In genomic region chr3:94913801-94914200, GRCm38 (mm10) we compare ENCODE assay signal across 19 mouse cellular contexts. TPM values are rescaled to one million over a fixed set of nuclear protein-coding genes. Genes with fewer than 3 reads are reported as not detected.
DNase-seq lines count a peak whose midpoint lies in the region; ATAC-seq lines count a peak whose summit lies in the region.
"Had no signal": no experiment of that assay in that cellular context is flagged by ENCODE, and none has a peak within 500 bp of the region (broad histone marks: within the 10 kb centered on the region; RNA-seq: fewer than 3 reads in every experiment).

No protein-coding gene starts in this region.

- no peak overlapping the region for H3K27ac ChIP-seq in kidney, embryonic 15.5 days
- H3K27ac ChIP-seq in stomach, embryonic 15.5 days = peak overlapping the region; percentile 42; the same call in 1 of the 2 replicates
- no peak overlapping the region for H3K27ac ChIP-seq in forebrain, embryonic 14.5 days (ENCODE audit: low read depth, low read length)
- no peak overlapping the region for H3K27ac ChIP-seq in midbrain, embryonic 14.5 days (replicated peaks; ENCODE audit: low read depth, low read length)
- H3K27ac ChIP-seq: heart, embryonic 15.5 days; hindbrain, embryonic 13.5 days; left cerebral cortex, adult 2 months; limb, embryonic 13.5 days; neural tube, embryonic 13.5 days had no signal

- no peaks in the 10 kb centered on the region for H3K36me3 ChIP-seq in kidney, embryonic 15.5 days
- no peaks in the 10 kb centered on the region for H3K36me3 ChIP-seq in stomach, embryonic 15.5 days
- H3K36me3 ChIP-seq in forebrain, embryonic 14.5 days (ENCODE audit: control insufficient read depth, insufficient read depth, low read length) = no peaks in the 10 kb centered on the region
- no peaks in the 10 kb centered on the region for H3K36me3 ChIP-seq in midbrain, embryonic 14.5 days (ENCODE audit: control insufficient read depth, insufficient read depth, low read length)
- H3K36me3 ChIP-seq: heart, embryonic 15.5 days; hindbrain, embryonic 13.5 days; limb, embryonic 13.5 days; neural tube, embryonic 13.5 days had no signal

- peak; percentile 72 for DNase-seq in kidney, adult 11 months
- DNase-seq in adipocyte (ENCODE audit: low spot score) = peak; percentile 52
- DNase-seq in kidney, postnatal 14 days = peak; percentile 69
- no peak for DNase-seq in thymus, postnatal 25 days
- no peak for DNase-seq in forebrain, embryonic 14.5 days (ENCODE audit: low spot score)
- DNase-seq in midbrain, embryonic 14.5 days = no peak
- DNase-seq: adrenal gland, postnatal 25 days; B cell, adult 2 months; cerebellum, postnatal 14 days; gastrocnemius, postnatal 36 days; retina, postnatal 1 day; thymus, adult 2 months had no signal

- peaks cover 11% of the 10 kb centered on the region for H3K4me1 ChIP-seq in kidney, embryonic 15.5 days
- H3K4me1 ChIP-seq in stomach, embryonic 15.5 days = 0 out of 2 replicates have a peak, but pooled peaks cover 3% of the 10 kb centered on the region
- no peaks in the 10 kb centered on the region for H3K4me1 ChIP-seq in forebrain, embryonic 14.5 days (ENCODE audit: control insufficient read depth, insufficient read depth, low read length)
- no peaks in the 10 kb centered on the region for H3K4me1 ChIP-seq in midbrain, embryonic 14.5 days (ENCODE audit: control insufficient read depth, insufficient read depth, low read length)
- H3K4me1 ChIP-seq: hindbrain, embryonic 13.5 days; limb, embryonic 13.5 days; neural tube, embryonic 13.5 days had no signal

- 47% methylated on average over 5 of the region's 5 CpGs for WGBS in kidney, embryonic 15.5 days
- WGBS in stomach, embryonic 15.5 days = 45% methylated on average over 5 of the region's 5 CpGs
- 75% methylated on average over 5 of the region's 5 CpGs for WGBS in forebrain, embryonic 14.5 days
- WGBS in midbrain, embryonic 14.5 days = 80% methylated on average over 5 of the region's 5 CpGs

- no peak overlapping the region for H3K4me3 ChIP-seq in kidney, embryonic 15.5 days (replicated peaks)
- no peak overlapping the region for H3K4me3 ChIP-seq in stomach, embryonic 15.5 days (replicated peaks)
- no peak overlapping the region for H3K4me3 ChIP-seq in forebrain, embryonic 14.5 days (ENCODE audit: low read depth, low read length)
- no peak overlapping the region for H3K4me3 ChIP-seq in midbrain, embryonic 14.5 days (replicated peaks; ENCODE audit: low read depth, low read length)
- H3K4me3 ChIP-seq: heart, embryonic 15.5 days; hindbrain, embryonic 13.5 days; left cerebral cortex, adult 2 months; limb, embryonic 13.5 days; neural tube, embryonic 13.5 days had no signal

- ATAC-seq in kidney, embryonic 15.5 days (replicated peaks; ENCODE audit: low FRiP score) = no peak
- ATAC-seq in stomach, embryonic 15.5 days (ENCODE audit: insufficient read depth, low FRiP score, low read depth) = no peak
- no peak for ATAC-seq in forebrain, embryonic 14.5 days
- no peak for ATAC-seq in midbrain, embryonic 14.5 days (ENCODE audit: low FRiP score, low TSS enrichment)

- H3K4me2 ChIP-seq in kidney, embryonic 15.5 days = no peak overlapping the region
- no peak overlapping the region for H3K4me2 ChIP-seq in stomach, embryonic 15.5 days
- no peak overlapping the region for H3K4me2 ChIP-seq in forebrain, embryonic 14.5 days (ENCODE audit: low read length)
- no peak overlapping the region for H3K4me2 ChIP-seq in midbrain, embryonic 14.5 days (ENCODE audit: low read length)
- H3K4me2 ChIP-seq: heart, embryonic 15.5 days; hindbrain, embryonic 13.5 days; limb, embryonic 13.5 days; neural tube, embryonic 13.5 days had no signal

- H3K27me3 ChIP-seq in kidney, embryonic 15.5 days = no peaks in the 10 kb centered on the region
- H3K27me3 ChIP-seq in stomach, embryonic 15.5 days (replicated peaks) = no peaks in the 10 kb centered on the region
- no peaks in the 10 kb centered on the region for H3K27me3 ChIP-seq in forebrain, embryonic 14.5 days (replicated peaks; ENCODE audit: control insufficient read depth, insufficient read depth, low read length)
- H3K27me3 ChIP-seq in midbrain, embryonic 14.5 days (ENCODE audit: control insufficient read depth, insufficient read depth, low read length) = no peaks in the 10 kb centered on the region
- H3K27me3 ChIP-seq: heart, embryonic 15.5 days; hindbrain, embryonic 13.5 days; limb, embryonic 13.5 days; neural tube, embryonic 13.5 days had no signal

- H3K9me3 ChIP-seq in kidney, embryonic 15.5 days (replicated peaks) = no peaks in the 10 kb centered on the region
- no peaks in the 10 kb centered on the region for H3K9me3 ChIP-seq in stomach, embryonic 15.5 days
- no peaks in the 10 kb centered on the region for H3K9me3 ChIP-seq in forebrain, embryonic 14.5 days (replicated peaks; ENCODE audit: control insufficient read depth, low read length)
- H3K9me3 ChIP-seq in midbrain, embryonic 14.5 days (ENCODE audit: control insufficient read depth, low read length) = no peaks in the 10 kb centered on the region
- H3K9me3 ChIP-seq: heart, embryonic 15.5 days; hindbrain, embryonic 13.5 days; limb, embryonic 13.5 days; neural tube, embryonic 13.5 days had no signal

- H3K9ac ChIP-seq in kidney, embryonic 15.5 days = no peak overlapping the region
- no peak overlapping the region for H3K9ac ChIP-seq in stomach, embryonic 15.5 days
- H3K9ac ChIP-seq in forebrain, embryonic 14.5 days (ENCODE audit: low read length) = no peak overlapping the region
- no peak overlapping the region for H3K9ac ChIP-seq in midbrain, embryonic 14.5 days (replicated peaks; ENCODE audit: low read length)
- H3K9ac ChIP-seq: heart, embryonic 15.5 days; hindbrain, embryonic 13.5 days; limb, embryonic 13.5 days; neural tube, embryonic 13.5 days had no signal

RNA-seq across cellular contexts. Expression of gene Selenbp1, which starts 19.1 kb away (rescaled TPM):
- 60.6 and 62.4 TPM in 2 replicates for polyA plus RNA-seq in kidney, embryonic 15.5 days (2015; fragmentation: Nextera tagmentation; extraction: Ambion mirVana)
- polyA plus RNA-seq in stomach, embryonic 15.5 days (2015; fragmentation: Nextera tagmentation; extraction: Ambion mirVana) = 109 and 122 TPM in 2 replicates
- 10.0 TPM in 2 replicates for polyA plus RNA-seq in forebrain, embryonic 14.5 days (2014; fragmentation: Nextera tagmentation; extraction: Ambion mirVana)
- polyA plus RNA-seq in midbrain, embryonic 14.5 days (2014; fragmentation: Nextera tagmentation; extraction: Ambion mirVana) = 7.3 and 9.1 TPM in 2 replicates

RNA-seq across cellular contexts. Expression of gene Psmb4, which starts 27.0 kb away (rescaled TPM):
- 340 and 342 TPM in 2 replicates for polyA plus RNA-seq in kidney, embryonic 15.5 days (2015; fragmentation: Nextera tagmentation; extraction: Ambion mirVana)
- polyA plus RNA-seq in stomach, embryonic 15.5 days (2015; fragmentation: Nextera tagmentation; extraction: Ambion mirVana) = 315 and 328 TPM in 2 replicates
- polyA plus RNA-seq in forebrain, embryonic 14.5 days (2014; fragmentation: Nextera tagmentation; extraction: Ambion mirVana) = 438 and 518 TPM in 2 replicates
- polyA plus RNA-seq in midbrain, embryonic 14.5 days (2014; fragmentation: Nextera tagmentation; extraction: Ambion mirVana) = 377 and 407 TPM in 2 replicates

RNA-seq across cellular contexts. Expression of gene Rfx5, which starts 40.1 kb away (rescaled TPM):
- polyA plus RNA-seq in kidney, embryonic 15.5 days (2015; fragmentation: Nextera tagmentation; extraction: Ambion mirVana) = 8.9 and 10.8 TPM in 2 replicates
- polyA plus RNA-seq in stomach, embryonic 15.5 days (2015; fragmentation: Nextera tagmentation; extraction: Ambion mirVana) = 8.5 and 9.6 TPM in 2 replicates
- polyA plus RNA-seq in forebrain, embryonic 14.5 days (2014; fragmentation: Nextera tagmentation; extraction: Ambion mirVana) = 5.6 and 5.9 TPM in 2 replicates
- polyA plus RNA-seq in midbrain, embryonic 14.5 days (2014; fragmentation: Nextera tagmentation; extraction: Ambion mirVana) = 8.3 and 8.6 TPM in 2 replicates

Comparison
In these comparisons a context has a peak if more than half of its experiments do, and no peak if none do; other contexts are left out.
1. DNase-seq: peak in kidney, adult 11 months (single experiment), adipocyte (single experiment) and kidney, postnatal 14 days (single experiment); none in thymus, postnatal 25 days (single experiment), forebrain, embryonic 14.5 days (single experiment) and midbrain, embryonic 14.5 days (single experiment).